Mouse (Mus musculus) G1E (cell line): ENCODE results near the gene B4galt5. TPM values are rescaled to one million over a fixed set of nuclear protein-coding genes. Genes with fewer than 3 reads are reported as not detected.

Experiments used
- ATAC-seq: 2 replicates; pipeline ENCODE4 v1.8.0; 2016; ENCODE audit warnings: mild to moderate bottlenecking; ENCODE audit not compliant: insufficient number of reproducible peaks, poor library complexity, low FRiP score, severe bottlenecking; ENCODE audit errors: extremely low read depth
- DNase-seq: peaks from one replicate; pipeline ENCODE4 v3.0.0; 2012; ENCODE audit warnings: low spot score
- H3K27me3 ChIP-seq: 2 replicates; pipeline ENCODE4 v1.6.1; 2012; ENCODE audit warnings: mild to moderate bottlenecking, low read length, inconsistent platforms; ENCODE audit not compliant: insufficient read depth
- H3K36me3 ChIP-seq: replicated peaks from 2 replicates; pipeline ENCODE3; 2012; ENCODE audit warnings: mild to moderate bottlenecking, inconsistent platforms
- H3K4me1 ChIP-seq: 2 replicates; pipeline ENCODE4 v1.6.1; 2012; ENCODE audit warnings: low read depth, low read length, inconsistent platforms, mixed read lengths; ENCODE audit not compliant: insufficient read depth
- H3K4me3 ChIP-seq: 2 replicates; pipeline ENCODE4 v1.5.1; 2012; ENCODE audit warnings: low read depth, mild to moderate bottlenecking, inconsistent platforms, low read length, moderate library complexity, mixed read lengths
- H3K9me3 ChIP-seq: replicated peaks from 2 replicates; pipeline ENCODE4 v1.6.1; 2012; ENCODE audit warnings: inconsistent platforms
- CTCF ChIP-seq: IDR thresholded peaks from 2 replicates; pipeline ENCODE4 v1.5.1; 2012; ENCODE audit warnings: low read depth, low read length, inconsistent platforms, mixed read lengths
- GATA1 ChIP-seq: IDR thresholded peaks from 2 replicates; pipeline ENCODE4 v1.6.1; 2012; ENCODE audit warnings: borderline replicate concordance, low read length, inconsistent platforms, mixed read lengths
- GATA2 ChIP-seq: IDR thresholded peaks from 2 replicates; pipeline ENCODE4 v1.6.1; 2012; ENCODE audit warnings: low read depth, low read length, inconsistent platforms, borderline replicate concordance
- POLR2AphosphoS5 ChIP-seq: IDR thresholded peaks from 2 replicates; pipeline ENCODE4 v1.6.1; 2012; ENCODE audit warnings: low read depth, low read length, inconsistent platforms; ENCODE audit not compliant: insufficient replicate concordance
- TAL1 ChIP-seq: conservative IDR thresholded peaks from 2 replicates; pipeline ENCODE4 v1.6.1; 2012; ENCODE audit warnings: low read depth, low read length, inconsistent platforms, mixed read lengths
- polyA plus RNA-seq: library from polyadenylated mRNA; stranded (reverse); fragments of >175 nt; gene quantifications from 2 replicates; pipeline ENCODE4 v1.2.3, GENCODE M21; 2012
- total RNA-seq, 2 experiments: library from RNA; stranded (forward) in 1 of 2; stranded (reverse) in 1 of 2; fragments of 200-1000 nt in 1 of 2; fragments of >200 nt in 1 of 2; fragmentation: Nextera tagmentation in 1 of 2; gene quantifications; 2 replicates each; pipeline ENCODE4 v1.2.3; 2014 to 2017

Gene B4galt5
- total and polyA plus RNA-seq, 3 experiments: 0.23 to 0.61 (median 0.44) TPM

DNA sequence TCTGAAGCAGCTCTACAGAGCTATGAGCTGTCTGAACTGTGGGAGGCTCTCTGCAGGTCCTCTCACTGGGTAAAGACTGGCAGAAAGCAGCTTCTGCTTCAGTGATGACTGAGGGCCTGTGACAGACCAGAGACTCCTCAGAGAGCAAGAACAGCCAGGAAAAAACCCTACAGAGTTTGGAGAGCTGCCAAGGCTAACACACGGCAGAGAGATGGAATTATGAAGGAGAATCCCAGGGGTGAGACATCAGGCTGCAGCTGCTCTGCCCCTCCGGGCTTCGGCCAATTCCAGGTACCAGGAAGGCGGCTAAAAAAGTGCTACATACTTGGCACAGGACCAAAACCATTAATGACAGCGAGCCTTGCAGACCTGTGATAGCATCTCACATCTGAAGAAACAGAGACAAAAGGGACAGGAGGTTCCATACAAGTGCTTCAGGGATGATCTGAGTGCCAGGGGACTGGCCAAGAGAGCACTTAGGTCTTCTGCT lies 17.5 kb downstream of the B4galt5 start:
- no peaks in the 10 kb centered on the region for H3K4me1 ChIP-seq

DNA sequence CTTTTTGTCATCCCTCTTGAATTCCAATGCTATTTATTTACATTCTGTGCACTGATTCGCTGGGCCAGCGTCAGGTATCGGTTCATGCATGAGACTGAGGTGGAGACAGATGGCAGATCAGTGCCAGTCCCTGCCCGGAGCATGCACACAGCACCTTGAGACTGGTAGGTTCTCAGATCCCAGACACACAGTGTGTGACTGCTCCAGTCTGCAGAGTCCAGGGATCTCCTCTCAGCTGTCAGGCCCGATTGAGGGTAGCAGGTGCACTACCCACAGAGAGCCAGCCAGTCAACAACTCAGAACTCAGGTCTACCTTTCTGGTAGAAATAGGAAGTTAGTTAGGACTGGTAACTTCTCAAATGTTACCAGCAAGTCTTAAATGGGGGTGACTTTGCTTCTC lies 18.4 kb downstream of the B4galt5 start:
- DNase-seq: no peak
- Histone ChIP-seq H3K9me3 (no peaks in the 10 kb centered on the region), H3K27me3 (peaks cover 5% of the 10 kb centered on the region), H3K4me1 (no peaks in the 10 kb centered on the region), H3K36me3 (no peaks in the 10 kb centered on the region), H3K4me3 (no peak overlapping the region)
- no peak for ATAC-seq
- TF ChIP-seq POLR2AphosphoS5 (no peak), GATA1 (no peak), TAL1 (no peak), CTCF (no peak), GATA2 (no peak)

More for the DNA sequence above, 17.5 kb downstream of the B4galt5 start:
- H3K9me3 ChIP-seq: no peaks in the 10 kb centered on the region
- peaks cover 8% of the 10 kb centered on the region for H3K27me3 ChIP-seq
- no peak for TF ChIP-seq GATA1
- TF ChIP-seq TAL1: no peak
- no peak for TF ChIP-seq GATA2
- TF ChIP-seq CTCF: no peak
- no peak for TF ChIP-seq POLR2AphosphoS5
- no peak overlapping the region for H3K4me3 ChIP-seq
- no peaks in the 10 kb centered on the region for H3K36me3 ChIP-seq
- DNase-seq (no peak), ATAC-seq (no peak)

DNA sequence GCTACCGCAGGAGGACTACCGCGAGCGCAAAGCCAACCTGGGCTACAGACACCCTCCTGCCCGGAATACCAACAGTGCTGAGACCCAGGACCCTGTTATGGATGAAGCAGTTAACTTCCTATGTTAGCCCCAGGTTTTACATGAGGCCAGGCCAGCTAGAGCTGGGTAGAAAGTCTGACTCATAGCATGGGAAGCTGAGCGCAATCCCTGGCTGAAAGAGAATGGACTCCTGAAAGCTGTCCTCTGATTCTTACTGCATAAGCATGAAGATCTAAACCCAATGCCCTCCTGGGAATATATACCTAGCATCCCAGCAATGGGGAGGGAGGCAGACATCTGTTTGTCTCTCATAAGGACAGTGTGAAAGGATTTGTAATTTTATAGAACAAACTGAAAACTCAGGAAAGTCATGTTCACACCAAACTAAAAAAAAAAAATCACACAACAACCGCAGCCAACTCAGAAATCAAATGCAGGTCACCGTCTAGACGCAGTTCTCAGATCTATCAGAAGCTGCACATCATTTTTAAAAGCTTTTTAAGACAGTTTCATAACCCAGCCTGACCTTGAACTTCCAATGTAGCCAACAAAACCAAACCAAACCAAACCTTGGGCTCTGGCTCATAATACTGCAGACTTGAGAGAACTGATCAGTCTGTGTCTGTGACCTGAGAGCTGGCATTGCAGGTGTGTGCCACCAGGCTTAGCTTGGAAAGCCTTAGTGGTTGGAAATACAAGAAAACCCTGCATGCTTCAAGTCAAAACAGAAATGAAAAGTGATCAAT lies 19.3 kb downstream of the B4galt5 start:
- H3K4me1 ChIP-seq: no peaks in the 10 kb centered on the region

DNA sequence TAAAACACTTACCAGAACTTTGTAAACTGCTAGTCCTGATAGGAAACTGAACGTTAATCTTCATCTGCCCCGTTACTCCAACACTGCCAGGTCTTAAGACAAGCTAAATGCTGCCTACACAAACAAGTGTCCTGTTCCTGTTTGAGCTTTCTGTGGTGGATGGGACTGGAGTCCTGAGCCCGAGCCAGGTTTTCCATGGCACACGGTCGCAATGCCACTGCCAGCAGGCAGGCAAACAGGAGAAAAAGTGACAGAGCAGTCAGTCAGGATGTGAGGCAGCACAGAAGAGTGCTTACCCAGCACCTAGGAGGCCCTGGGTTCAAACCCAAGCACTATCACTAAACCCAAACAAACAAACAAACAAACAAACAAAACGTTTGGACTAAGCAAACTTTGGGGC lies 20.6 kb downstream of the B4galt5 start:
- no peaks in the 10 kb centered on the region for H3K4me1 ChIP-seq
- TF ChIP-seq TAL1 (no peak), GATA1 (no peak), CTCF (no peak), GATA2 (no peak), POLR2AphosphoS5 (no peak)
- DNase-seq (no peak), ATAC-seq (no peak)
- H3K4me3 ChIP-seq: no peak overlapping the region
- H3K9me3 ChIP-seq: no peaks in the 10 kb centered on the region
- H3K36me3 ChIP-seq: no peaks in the 10 kb centered on the region
- H3K27me3 ChIP-seq: peaks cover 2% of the 10 kb centered on the region; the same call in 1 of the 2 replicates

More for the DNA sequence above, 19.3 kb downstream of the B4galt5 start:
- peaks cover 2% of the 10 kb centered on the region; the same call in 1 of the 2 replicates for H3K27me3 ChIP-seq
- no peaks in the 10 kb centered on the region for H3K36me3 ChIP-seq
- TF ChIP-seq GATA1: no peak
- TF ChIP-seq CTCF: no peak
- no peak for TF ChIP-seq TAL1
- no peak for TF ChIP-seq GATA2
- no peak for TF ChIP-seq POLR2AphosphoS5
- H3K9me3 ChIP-seq: no peaks in the 10 kb centered on the region
- ATAC-seq (no peak), DNase-seq (no peak)
- H3K4me3 ChIP-seq: no peak overlapping the region

DNA sequence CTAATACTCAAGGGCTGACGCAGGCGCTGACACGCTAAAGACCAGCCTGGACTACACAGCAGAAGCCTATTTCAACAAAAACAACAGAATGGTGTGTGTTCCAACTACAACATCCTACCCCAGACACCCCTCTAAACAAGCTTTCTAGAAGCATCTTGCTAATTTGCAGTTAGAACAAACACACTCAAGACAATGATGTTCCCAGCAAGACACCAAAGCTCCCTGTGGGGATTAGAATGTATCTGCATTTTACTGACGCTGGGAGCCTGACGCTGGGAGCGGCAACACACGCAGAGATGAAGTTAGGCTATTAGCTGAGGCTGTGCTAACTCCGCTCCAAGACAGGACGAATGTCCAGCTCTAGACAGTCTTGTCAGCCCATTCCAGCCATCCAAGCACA lies 22.4 kb downstream of the B4galt5 start:
- ATAC-seq (no peak), DNase-seq (no peak)
- TF ChIP-seq GATA1: no peak
- no peak for TF ChIP-seq GATA2
- no peak for TF ChIP-seq TAL1
- no peak for TF ChIP-seq CTCF
- no peak for TF ChIP-seq POLR2AphosphoS5
- H3K9me3 ChIP-seq: no peaks in the 10 kb centered on the region
- H3K36me3 ChIP-seq: no peaks in the 10 kb centered on the region
- no peaks in the 10 kb centered on the region for H3K4me1 ChIP-seq
- H3K4me3 ChIP-seq: no peak overlapping the region
- peaks cover 2% of the 10 kb centered on the region; the same call in 1 of the 2 replicates for H3K27me3 ChIP-seq

DNA sequence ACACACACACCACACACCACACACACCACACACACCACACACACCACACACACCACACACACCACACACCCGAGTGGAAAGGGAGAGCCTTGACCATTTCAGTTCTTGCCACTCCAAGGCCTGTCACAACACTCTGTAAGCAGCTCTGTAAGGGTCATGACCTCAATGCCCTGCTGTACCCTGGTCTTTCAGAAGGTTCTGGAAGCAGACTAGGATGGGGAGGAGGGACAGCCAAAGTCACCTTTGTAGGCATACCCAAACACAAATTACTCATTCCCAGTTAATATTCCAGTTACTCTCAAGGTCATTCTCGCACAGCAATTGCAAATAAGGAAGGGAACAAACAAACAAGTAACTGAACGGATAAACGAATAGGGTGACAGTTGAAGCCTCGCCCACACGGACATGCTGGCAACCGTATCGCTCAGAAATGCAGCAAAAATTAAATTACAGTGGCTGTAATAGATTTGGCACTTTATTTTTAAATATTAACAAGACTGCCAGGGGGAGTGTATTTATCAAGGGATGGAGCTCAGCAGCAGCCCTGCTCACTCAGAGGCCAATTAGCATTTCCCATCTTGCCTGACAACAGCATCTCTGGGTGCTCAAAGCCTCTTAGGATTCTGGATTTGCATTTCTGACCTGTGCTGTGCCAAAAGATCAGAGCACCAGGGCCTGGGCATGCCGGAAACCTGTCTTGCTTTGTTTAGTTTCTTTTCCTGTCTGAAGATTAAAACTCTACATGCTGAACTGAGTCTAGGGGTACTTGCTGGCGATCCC lies 24.6 kb downstream of the B4galt5 start:
- TF ChIP-seq GATA1 (no peak), CTCF (no peak), GATA2 (no peak), TAL1 (no peak), POLR2AphosphoS5 (no peak)
- Histone ChIP-seq H3K27me3 (peaks cover 5% of the 10 kb centered on the region; the same call in 1 of the 2 replicates), H3K4me1 (no peaks in the 10 kb centered on the region), H3K4me3 (no peak overlapping the region), H3K9me3 (no peaks in the 10 kb centered on the region), H3K36me3 (no peaks in the 10 kb centered on the region)
- ATAC-seq: no peak
- no peak for DNase-seq
